Mouse (Mus musculus) NIH3T3 (cell line): ENCODE results near the gene Gm2237.
"Not testable (repeated sequence)": the region's sequence is repeated elsewhere in the genome, so short reads cannot be mapped to it uniquely, and the experiment has no call there.

ENCODE experiments used
- DNase-seq: peaks from one replicate; pipeline ENCODE4 v3.0.0-alpha.2; 2012; ENCODE audit warnings: low read depth

The Gm2237 gene

GRCm38 (mm10) chr14:19584804-19585667, at the start of gene Gm2237:
TSS of gene Gm2237 (minus strand) at chr14:19585135.
- peak; percentile 59 for DNase-seq

DNA sequence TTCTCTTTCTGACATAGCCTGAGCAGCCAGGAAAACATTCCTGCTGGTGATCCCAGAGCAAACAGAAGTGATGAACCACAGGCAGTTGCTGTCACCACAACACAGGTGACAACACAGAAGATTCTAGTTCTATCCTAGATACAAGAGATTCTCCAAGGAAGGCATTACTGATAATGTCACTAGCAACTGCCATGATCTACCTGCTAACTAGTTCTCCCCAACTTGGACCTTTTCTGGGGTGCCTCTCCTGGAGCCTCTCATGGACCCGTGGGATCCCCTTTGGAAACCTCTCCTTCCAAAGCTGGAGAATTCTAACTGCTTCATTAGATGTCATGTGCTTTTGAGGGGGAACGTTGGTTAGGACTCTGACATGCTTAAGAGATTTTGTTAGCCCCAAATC, 17.5 kb upstream of the Gm2237 start, which contains the start of gene Gm5458:
Gm5458 (minus strand) TSS at position 101 of the 400 bp plus-strand sequence.
- not testable (repeated sequence) for DNase-seq

GRCm38 (mm10) chr14:19549863-19550262, 35.1 kb downstream of the Gm2237 start, which contains the start of gene Gm2244:
TSS of gene Gm2244 (minus strand) at chr14:19549963.
- not testable (repeated sequence) for DNase-seq
